Mouse (Mus musculus): ENCODE measurements around the gene Nvl.
A peak's percentile ranks its signal among the peaks of the same experiment; 100 is the strongest.

Gene Nvl

DNA sequence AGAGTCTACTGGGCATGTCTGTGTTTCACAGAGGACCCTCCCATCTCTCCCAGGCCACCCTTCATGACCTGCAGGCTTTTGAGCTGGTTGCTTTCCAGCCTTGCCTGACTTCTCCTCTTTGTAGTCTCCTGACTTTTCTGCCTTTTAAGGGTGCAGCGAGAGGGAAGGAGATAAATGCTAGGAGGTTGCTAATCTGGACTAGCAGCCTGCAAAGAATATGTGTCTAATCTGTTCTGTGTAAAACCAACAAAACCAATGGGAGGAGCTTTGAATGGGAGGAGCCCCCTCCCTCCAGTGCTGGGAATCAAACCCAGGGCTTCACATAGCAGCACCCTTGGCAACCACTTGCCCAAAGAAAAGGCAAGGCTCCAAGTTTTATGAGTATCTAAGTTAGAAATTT, 75.7 kb downstream of the Nvl start:
- no peak for DNase-seq (ENCODE audit: low read depth)

GRCm38 (mm10) chr1:181064648-181065047, 79.4 kb downstream of the Nvl start:
- no peak for DNase-seq (ENCODE audit: low read depth)

DNA sequence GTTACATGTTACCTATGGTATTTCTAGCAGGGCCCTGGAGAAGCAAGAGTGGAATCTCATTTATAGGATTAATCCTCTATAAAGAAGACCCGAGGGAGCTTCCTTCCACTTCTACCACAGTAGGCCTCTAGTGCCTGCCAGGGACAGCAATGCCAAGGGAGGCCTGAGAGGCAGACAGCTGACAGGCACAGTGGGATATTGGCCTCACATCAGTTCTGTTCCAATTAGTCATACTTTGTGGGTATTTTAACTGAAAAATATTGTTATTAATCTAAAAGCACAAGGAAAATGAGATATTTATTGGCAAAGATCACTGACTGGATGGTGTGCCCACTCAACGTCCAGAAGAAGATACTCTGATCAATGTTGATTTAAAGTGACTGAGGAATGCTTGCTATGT, 80.0 kb downstream of the Nvl start:
- no peak for DNase-seq (ENCODE audit: low read depth)

DNA sequence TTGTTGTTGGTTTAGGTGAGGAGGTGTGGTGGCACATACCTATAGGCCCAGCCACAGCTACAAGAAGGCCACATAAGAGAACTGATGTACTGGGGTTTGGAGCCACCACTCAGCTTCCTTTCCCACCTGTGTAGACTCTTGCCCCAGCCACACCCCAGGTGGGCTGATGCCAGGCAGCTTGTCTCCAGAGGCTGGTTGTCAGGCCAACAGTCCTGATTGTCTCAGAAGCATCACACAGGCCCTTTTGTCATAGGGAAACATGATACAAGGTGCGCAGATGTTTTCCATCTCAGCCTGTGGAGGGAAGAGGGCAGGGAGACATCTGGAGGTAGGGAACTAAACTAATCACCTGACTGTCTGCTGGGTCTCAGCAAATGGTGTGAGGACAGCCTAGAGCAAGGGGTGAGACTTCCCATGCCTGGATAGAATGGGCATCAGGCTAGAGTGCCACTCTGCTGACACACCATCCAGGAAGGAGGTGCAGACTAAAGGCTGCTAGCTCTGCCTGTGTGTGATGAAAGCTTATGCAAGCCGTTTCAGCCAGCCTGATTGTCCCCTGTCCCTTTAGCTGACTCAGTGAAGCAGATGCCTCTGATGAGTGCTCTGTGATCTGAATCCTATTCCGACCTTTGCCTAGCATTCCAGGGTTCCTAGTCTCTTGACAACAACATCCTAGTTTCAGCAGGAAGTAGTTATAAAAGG, 82.1 kb downstream of the Nvl start:
- DNase-seq (ENCODE audit: low read depth), result no peak

DNA sequence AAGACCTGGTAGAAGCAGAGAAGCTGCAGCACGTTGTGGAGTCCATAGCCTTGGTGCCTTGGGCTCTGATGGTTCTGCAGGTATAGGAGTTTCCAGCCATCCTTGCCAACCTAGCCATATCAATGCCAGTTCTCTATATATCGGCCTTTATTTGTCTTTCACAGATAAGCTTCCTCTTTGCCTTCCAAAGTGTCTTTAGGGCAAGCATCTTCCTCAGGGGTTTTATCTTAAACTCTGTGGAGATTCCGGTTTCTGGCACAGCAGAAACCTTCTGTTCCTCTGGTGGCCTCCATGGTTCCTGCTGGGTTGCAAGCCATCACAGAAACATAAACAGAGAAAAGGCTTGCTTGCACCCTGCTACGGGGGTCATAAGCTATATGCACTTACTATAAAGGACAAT, 91.1 kb downstream of the Nvl start:
- no peak for DNase-seq (ENCODE audit: low read depth)

DNA sequence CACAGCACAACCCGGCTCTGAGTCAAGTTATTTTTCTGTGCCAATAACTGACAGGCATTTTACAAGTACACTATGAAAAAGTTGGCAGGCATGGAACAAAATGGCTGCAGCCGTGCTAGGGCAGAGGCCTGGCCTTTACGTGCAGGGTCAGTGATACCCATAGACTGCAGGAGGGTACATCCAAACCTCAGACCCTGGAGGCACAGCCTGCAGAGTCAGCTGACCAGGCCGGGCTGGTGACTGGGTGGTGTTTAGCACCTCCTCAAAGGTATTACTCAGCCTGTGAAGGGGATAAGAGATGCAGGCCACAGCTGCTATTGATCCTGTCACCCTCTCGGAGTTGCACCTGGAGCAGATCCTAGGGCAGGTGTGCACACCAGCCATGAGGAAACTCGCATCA, 93.1 kb downstream of the Nvl start, which contains the start of gene 9130409I23Rik:
9130409I23Rik (plus strand) TSS at position 301 of the 400 bp plus-strand sequence.
- no peak for DNase-seq (ENCODE audit: low read depth)

GRCm38 (mm10) chr1:181049328-181049842, 94.6 kb downstream of the Nvl start:
- no peak for DNase-seq (ENCODE audit: low read depth)

GRCm38 (mm10) chr1:181047520-181047919, 96.5 kb downstream of the Nvl start:
- no peak for DNase-seq (ENCODE audit: low read depth)

GRCm38 (mm10) chr1:181039652-181040051, 104.4 kb downstream of the Nvl start:
- peak; percentile 81 for DNase-seq (ENCODE audit: low read depth)

- DNase-seq (ENCODE audit: low read depth), result no peak
These were observed 106.4 kb downstream of the Nvl start for GRCm38 (mm10) chr1:181037623-181038022.

All from naive thymus-derived CD4-positive, alpha-beta T cell, adult 2 months (primary cell).